Mouse (Mus musculus) cerebellum, postnatal 36 days (tissue): ENCODE results near the gene Snapin.
A peak's percentile ranks its signal among the peaks of the same experiment; 100 is the strongest.

ENCODE experiments used
- DNase-seq, 2 experiments: peaks; one replicate each; pipeline ENCODE4 v3.0.0; 2021 to 2022; ENCODE audit warnings: mixed read lengths in 2 of 2

Snapin gene

GRCm38 (mm10) chr3:90451396-90452095, 39.3 kb downstream of the Snapin start:
- no peak for DNase-seq

GRCm38 (mm10) chr3:90450874-90451273, 40.0 kb downstream of the Snapin start:
- DNase-seq: no peak

- no peak for DNase-seq
Measured at GRCm38 (mm10) chr3:90448626-90449025, 42.2 kb downstream of the Snapin start.

GRCm38 (mm10) chr3:90447123-90447494, 43.7 kb downstream of the Snapin start:
- no peak for DNase-seq

- peak; percentile 21 to 23 for DNase-seq
Measured at GRCm38 (mm10) chr3:90446389-90447122, 44.3 kb downstream of the Snapin start.

GRCm38 (mm10) chr3:90445417-90446200, 45.2 kb downstream of the Snapin start:
- no peak for DNase-seq

- no peak for DNase-seq
Measured at GRCm38 (mm10) chr3:90443977-90444376, 46.9 kb downstream of the Snapin start.

- no peak for DNase-seq
Measured at GRCm38 (mm10) chr3:90440756-90441155, 50.1 kb downstream of the Snapin start.
